Mouse (Mus musculus): ENCODE measurements around the gene Nectin1. TPM values are rescaled to one million over a fixed set of nuclear protein-coding genes. Genes with fewer than 3 reads are reported as not detected.

Gene Nectin1
- polyA plus RNA-seq, 1 experiment from 2014 or later, result 12.0 TPM

- ATAC-seq (ENCODE audit: low read depth), result no peak
- H3K4me2 ChIP-seq, result peak overlapping the region; percentile 42
Observed at GRCm38 (mm10) chr9:43755464-43755863, 11.7 kb downstream of the Nectin1 start.

GRCm38 (mm10) chr9:43755928-43756327 is 12.1 kb downstream of the Nectin1 start:
- H3K27me3 ChIP-seq, result no peaks in the 10 kb centered on the region
- H3K4me2 ChIP-seq, result no peak overlapping the region
- no peaks in the 10 kb centered on the region for H3K9me3 ChIP-seq
- no peak overlapping the region for H3K4me3 ChIP-seq
- H3K4me1 ChIP-seq (replicated peaks), result peaks cover 98% of the 10 kb centered on the region
- H3K27ac ChIP-seq (replicated peaks), result peak overlapping the region; percentile 93
- no peak for ATAC-seq (ENCODE audit: low read depth)
- H3K36me3 ChIP-seq, result no peaks in the 10 kb centered on the region
- peak overlapping the region; percentile 41; the same call in 1 of the 2 replicates for H3K9ac ChIP-seq
- whole genome bisulfite sequencing, result 92% methylated on average over 2 of the region's 2 CpGs

More at GRCm38 (mm10) chr9:43755464-43755863, 11.7 kb downstream of the Nectin1 start:
- H3K9me3 ChIP-seq, result no peaks in the 10 kb centered on the region
- H3K9ac ChIP-seq, result peak overlapping the region; percentile 55
- no peaks in the 10 kb centered on the region for H3K27me3 ChIP-seq
- 0 out of 2 replicates have a peak overlapping the region, but pooled peaks have one; percentile 14 for H3K4me3 ChIP-seq
- H3K4me1 ChIP-seq (replicated peaks), result peaks cover 98% of the 10 kb centered on the region
- peak overlapping the region; percentile 93 for H3K27ac ChIP-seq (replicated peaks)
- H3K36me3 ChIP-seq, result no peaks in the 10 kb centered on the region
- 72% methylated on average over 4 of the region's 4 CpGs for WGBS

- Histone ChIP-seq H3K27ac (replicated peaks) (no peak overlapping the region), H3K9me3 (no peaks in the 10 kb centered on the region), H3K4me2 (no peak overlapping the region), H3K36me3 (no peaks in the 10 kb centered on the region), H3K27me3 (no peaks in the 10 kb centered on the region), H3K4me1 (replicated peaks) (peaks cover 100% of the 10 kb centered on the region), H3K4me3 (no peak overlapping the region), H3K9ac (no peak overlapping the region)
- WGBS, result 83% methylated on average over 10 of the region's 10 CpGs
- ATAC-seq (ENCODE audit: low read depth), result no peak
Observed at GRCm38 (mm10) chr9:43757225-43757624, 13.4 kb downstream of the Nectin1 start.

GRCm38 (mm10) chr9:43757972-43758965 is 14.5 kb downstream of the Nectin1 start:
- H3K9ac ChIP-seq, result no peak overlapping the region
- no peak overlapping the region for H3K4me2 ChIP-seq
- H3K36me3 ChIP-seq, result no peaks in the 10 kb centered on the region
- 48% methylated on average over 5 of the region's 5 CpGs for WGBS
- H3K4me3 ChIP-seq, result no peak overlapping the region
- no peaks in the 10 kb centered on the region for H3K9me3 ChIP-seq
- no peaks in the 10 kb centered on the region for H3K27me3 ChIP-seq
- no peak for ATAC-seq (ENCODE audit: low read depth)
- peaks cover 95% of the 10 kb centered on the region for H3K4me1 ChIP-seq (replicated peaks)
- H3K27ac ChIP-seq (replicated peaks), result peak overlapping the region; percentile 18; the same call in 1 of the 2 replicates

- peak overlapping the region; percentile 87 for H3K27ac ChIP-seq (replicated peaks)
- H3K27me3 ChIP-seq, result no peaks in the 10 kb centered on the region
- H3K4me1 ChIP-seq (replicated peaks), result peaks cover 82% of the 10 kb centered on the region
Observed at GRCm38 (mm10) chr9:43760078-43760477, 16.3 kb downstream of the Nectin1 start.

GRCm38 (mm10) chr9:43761181-43761820 is 17.5 kb downstream of the Nectin1 start:
- 0 out of 2 replicates have a peak, but pooled peaks cover 4% of the 10 kb centered on the region for H3K9me3 ChIP-seq
- peak overlapping the region; percentile 87 for H3K27ac ChIP-seq (replicated peaks)
- 40% methylated on average over 5 of the region's 5 CpGs for WGBS
- H3K9ac ChIP-seq, result peak overlapping the region; percentile 12; the same call in 1 of the 2 replicates
- ATAC-seq (ENCODE audit: low read depth), result peak; percentile 54
- peak overlapping the region; percentile 29 for H3K4me2 ChIP-seq
- no peak overlapping the region for H3K4me3 ChIP-seq
- no peaks in the 10 kb centered on the region for H3K36me3 ChIP-seq
- H3K4me1 ChIP-seq (replicated peaks), result peaks cover 79% of the 10 kb centered on the region
- no peaks in the 10 kb centered on the region for H3K27me3 ChIP-seq

More at GRCm38 (mm10) chr9:43760078-43760477, 16.3 kb downstream of the Nectin1 start:
- WGBS, result 67% methylated on average over 12 of the region's 12 CpGs
- H3K4me3 ChIP-seq, result no peak overlapping the region
- ATAC-seq (ENCODE audit: low read depth), result no peak
- no peak overlapping the region for H3K4me2 ChIP-seq
- H3K36me3 ChIP-seq, result no peaks in the 10 kb centered on the region
- H3K9ac ChIP-seq, result no peak overlapping the region
- H3K9me3 ChIP-seq, result 0 out of 2 replicates have a peak, but pooled peaks cover 4% of the 10 kb centered on the region

- peak overlapping the region; percentile 87 for H3K27ac ChIP-seq (replicated peaks)
- no peaks in the 10 kb centered on the region for H3K36me3 ChIP-seq
- H3K27me3 ChIP-seq, result no peaks in the 10 kb centered on the region
- no peak overlapping the region for H3K4me3 ChIP-seq
- H3K4me2 ChIP-seq, result 0 out of 2 replicates have a peak overlapping the region, but pooled peaks have one; percentile 29
- peaks cover 79% of the 10 kb centered on the region for H3K4me1 ChIP-seq (replicated peaks)
- 0 out of 2 replicates have a peak, but pooled peaks cover 4% of the 10 kb centered on the region for H3K9me3 ChIP-seq
- ATAC-seq (ENCODE audit: low read depth), result no peak
- WGBS, result 64% methylated on average over 3 of the region's 3 CpGs
- peak overlapping the region; percentile 12; the same call in 1 of the 2 replicates for H3K9ac ChIP-seq
Observed at GRCm38 (mm10) chr9:43761941-43762340, 18.2 kb downstream of the Nectin1 start.

- peaks cover 79% of the 10 kb centered on the region for H3K4me1 ChIP-seq (replicated peaks)
- H3K36me3 ChIP-seq, result no peaks in the 10 kb centered on the region
- H3K9ac ChIP-seq, result no peak overlapping the region
Observed at GRCm38 (mm10) chr9:43765419-43766179, 21.8 kb downstream of the Nectin1 start.

GRCm38 (mm10) chr9:43768779-43769178 is 25.0 kb downstream of the Nectin1 start:
- WGBS, result 11% methylated on average over 4 of the region's 4 CpGs

More at GRCm38 (mm10) chr9:43765419-43766179, 21.8 kb downstream of the Nectin1 start:
- Histone ChIP-seq H3K9me3 (0 out of 2 replicates have a peak, but pooled peaks cover 4% of the 10 kb centered on the region), H3K27me3 (no peaks in the 10 kb centered on the region), H3K27ac (replicated peaks) (no peak overlapping the region), H3K4me3 (no peak overlapping the region), H3K4me2 (no peak overlapping the region)
- no peak for ATAC-seq (ENCODE audit: low read depth)
- WGBS, result 49% methylated on average over 14 of the region's 14 CpGs

GRCm38 (mm10) chr9:43769228-43769627 is 25.4 kb downstream of the Nectin1 start:
- Histone ChIP-seq H3K36me3 (no peaks in the 10 kb centered on the region), H3K4me1 (replicated peaks) (peaks cover 87% of the 10 kb centered on the region), H3K4me2 (peak overlapping the region; percentile 11; the same call in 1 of the 2 replicates), H3K9ac (no peak overlapping the region), H3K4me3 (no peak overlapping the region), H3K27me3 (no peaks in the 10 kb centered on the region), H3K27ac (replicated peaks) (peak overlapping the region; percentile 67), H3K9me3 (no peaks in the 10 kb centered on the region)
- ATAC-seq (ENCODE audit: low read depth), result 0 out of 2 replicates have a peak, but pooled peaks have one; percentile 23
- WGBS, result 48% methylated on average over 7 of the region's 7 CpGs

More at GRCm38 (mm10) chr9:43768779-43769178, 25.0 kb downstream of the Nectin1 start:
- H3K9me3 ChIP-seq, result 0 out of 2 replicates have a peak, but pooled peaks cover under 1% of the 10 kb centered on the region
- no peaks in the 10 kb centered on the region for H3K36me3 ChIP-seq
- ATAC-seq (ENCODE audit: low read depth), result peak; percentile 76
- 0 out of 2 replicates have a peak overlapping the region, but pooled peaks have one; percentile 38 for H3K9ac ChIP-seq
- no peaks in the 10 kb centered on the region for H3K27me3 ChIP-seq
- H3K4me3 ChIP-seq, result no peak overlapping the region
- peak overlapping the region; percentile 11; the same call in 1 of the 2 replicates for H3K4me2 ChIP-seq
- peaks cover 82% of the 10 kb centered on the region for H3K4me1 ChIP-seq (replicated peaks)
- H3K27ac ChIP-seq (replicated peaks), result peak overlapping the region; percentile 67

GRCm38 (mm10) chr9:43769940-43770339 is 26.2 kb downstream of the Nectin1 start:
- 75% methylated on average over 4 of the region's 4 CpGs for WGBS
- H3K27ac ChIP-seq (replicated peaks), result no peak overlapping the region
- no peaks in the 10 kb centered on the region for H3K36me3 ChIP-seq
- H3K27me3 ChIP-seq, result no peaks in the 10 kb centered on the region
- H3K9ac ChIP-seq, result no peak overlapping the region
- peaks cover 90% of the 10 kb centered on the region for H3K4me1 ChIP-seq (replicated peaks)
- no peak for ATAC-seq (ENCODE audit: low read depth)
- H3K4me2 ChIP-seq, result no peak overlapping the region
- H3K4me3 ChIP-seq, result no peak overlapping the region
- H3K9me3 ChIP-seq, result no peaks in the 10 kb centered on the region
